Mouse (Mus musculus): ENCODE measurements around the gene Abhd8.
"Not testable (repeated sequence)": the region's sequence is repeated elsewhere in the genome, so short reads cannot be mapped to it uniquely, and the experiment has no call there.

Abhd8 gene

DNA sequence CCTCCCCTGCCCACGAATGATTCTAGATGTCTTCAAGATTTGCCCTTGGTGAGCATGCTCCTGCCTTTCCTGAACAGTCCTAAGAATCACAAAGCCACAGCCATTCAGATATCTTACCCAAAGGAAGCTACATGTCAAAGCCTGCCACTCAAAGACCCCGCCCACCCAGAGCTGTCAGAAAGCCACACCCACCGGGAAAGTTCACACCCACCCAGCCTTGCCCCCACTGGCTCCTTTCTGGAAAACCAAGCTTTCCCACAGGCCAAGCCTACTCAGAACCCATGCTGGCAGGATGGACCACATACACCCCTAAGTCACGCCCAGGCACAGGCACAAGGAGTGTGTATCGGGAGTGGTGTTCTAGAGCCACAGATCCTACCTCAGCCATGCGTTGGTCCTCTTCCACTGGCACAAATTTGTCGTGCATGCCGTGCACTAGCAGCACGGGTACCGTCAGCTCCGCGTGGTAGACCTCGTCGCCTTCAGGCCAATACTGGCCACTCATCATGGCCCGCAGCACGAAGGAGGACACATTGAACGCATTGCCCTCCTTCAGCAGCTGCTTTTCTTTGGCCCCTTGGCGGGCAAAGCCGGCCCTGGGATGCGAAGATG is 5.7 kb downstream of the Abhd8 start:
- no peak for DNase-seq

DNA sequence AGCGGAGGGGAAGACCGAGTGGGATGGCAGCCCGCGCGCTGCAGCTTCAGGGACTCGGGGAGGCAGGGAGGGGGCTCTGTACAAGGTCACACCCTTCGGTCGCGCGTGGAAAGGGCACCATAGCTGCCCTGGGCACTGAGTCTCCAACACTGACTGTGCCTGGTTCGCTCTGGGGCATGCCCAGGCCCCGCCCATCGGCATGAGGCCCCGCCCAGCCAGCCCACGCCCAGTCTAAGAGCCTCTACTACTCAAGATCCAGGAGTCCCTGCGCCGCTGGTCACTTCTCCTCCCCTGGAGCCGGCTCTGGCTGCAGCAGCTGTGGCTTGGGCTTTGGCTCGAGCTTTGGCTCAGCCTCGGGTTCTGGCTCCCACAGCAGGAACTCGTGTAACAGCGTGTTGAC is 6.5 kb downstream of the Abhd8 start:
- DNase-seq = no peak

- no peak for DNase-seq
These were observed 8.8 kb downstream of the Abhd8 start for GRCm38 (mm10) chr8:71454668-71455067.

DNA sequence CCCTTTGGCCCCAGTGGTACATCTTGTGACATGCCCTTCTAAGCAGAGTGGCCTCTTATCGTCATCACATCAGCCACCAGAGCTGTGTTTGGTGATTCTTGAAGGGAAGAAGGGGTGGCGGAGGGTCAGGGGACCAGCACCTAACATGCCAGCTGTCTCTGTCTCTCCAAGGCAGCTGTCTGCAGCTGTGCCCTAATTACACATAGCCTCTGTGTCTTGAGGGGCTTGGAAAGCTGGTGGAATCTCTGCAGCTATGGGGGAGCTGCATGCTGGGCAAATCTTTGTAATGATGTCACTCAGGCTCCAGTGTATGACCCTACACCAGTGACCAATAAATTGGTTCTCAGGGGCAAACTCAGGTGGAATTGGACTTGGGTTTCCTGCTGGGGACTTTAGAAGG is 10.8 kb downstream of the Abhd8 start:
- no peak for DNase-seq

GRCm38 (mm10) chr8:71451777-71452176 is 11.7 kb downstream of the Abhd8 start:
- no peak for DNase-seq

DNA sequence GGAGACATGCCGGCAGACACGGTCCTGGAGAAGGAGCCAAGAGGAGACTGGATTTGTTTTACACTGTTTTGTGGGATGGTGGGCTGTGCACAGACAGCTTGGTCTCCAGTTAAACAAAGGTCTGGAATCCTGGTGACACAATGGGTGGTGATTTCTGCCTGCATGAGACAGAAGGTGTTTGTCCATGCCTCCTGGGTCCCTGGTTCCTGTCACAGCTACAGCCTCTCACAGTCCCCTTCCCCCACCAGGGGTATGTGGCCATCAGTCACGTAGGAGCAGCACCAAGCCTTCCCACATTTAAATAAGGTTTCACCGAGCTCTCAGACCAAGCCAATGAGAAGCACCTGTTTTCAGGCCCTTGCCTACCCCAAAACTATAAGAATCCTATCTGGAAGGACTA is 12.1 kb downstream of the Abhd8 start:
- no peak for DNase-seq

DNA sequence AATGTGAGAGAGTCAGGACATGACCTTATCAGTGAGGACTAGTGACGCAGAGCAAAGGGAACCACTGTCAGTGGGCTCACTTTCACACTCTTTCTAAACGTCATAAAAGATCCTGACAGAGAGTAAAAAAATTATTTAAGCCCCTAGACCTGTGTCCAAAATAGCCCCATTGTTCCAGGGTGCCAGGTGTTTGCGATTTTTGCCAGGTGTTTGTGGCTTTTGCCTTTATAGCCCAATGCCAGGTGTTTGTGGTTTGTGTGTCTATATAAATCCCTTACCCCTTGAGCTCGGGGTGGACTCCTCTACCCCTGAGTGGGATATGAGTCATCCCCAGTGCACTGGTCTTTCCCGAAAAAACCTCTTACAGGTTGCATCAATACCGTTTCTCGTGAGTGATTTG is 18.4 kb downstream of the Abhd8 start:
- DNase-seq = no peak

DNA sequence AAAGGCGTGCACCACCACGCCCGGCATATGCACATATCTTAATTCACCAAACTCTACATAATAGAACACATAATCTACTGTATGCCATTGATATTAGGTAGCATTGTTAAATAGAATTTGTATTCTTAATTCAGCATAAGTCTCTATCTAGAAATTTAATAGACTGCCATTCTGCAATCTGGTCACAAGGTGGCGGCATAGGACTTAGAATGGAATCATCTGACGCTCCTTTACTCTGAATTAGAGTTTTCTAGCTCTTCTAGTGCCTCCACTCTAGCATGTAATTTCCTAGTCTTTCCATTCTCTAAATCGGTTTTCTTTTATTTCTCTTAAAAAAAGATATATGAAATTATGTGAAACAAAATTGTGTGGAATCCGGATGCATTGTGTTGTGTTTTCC is 22.1 kb downstream of the Abhd8 start:
- no peak for DNase-seq

DNA sequence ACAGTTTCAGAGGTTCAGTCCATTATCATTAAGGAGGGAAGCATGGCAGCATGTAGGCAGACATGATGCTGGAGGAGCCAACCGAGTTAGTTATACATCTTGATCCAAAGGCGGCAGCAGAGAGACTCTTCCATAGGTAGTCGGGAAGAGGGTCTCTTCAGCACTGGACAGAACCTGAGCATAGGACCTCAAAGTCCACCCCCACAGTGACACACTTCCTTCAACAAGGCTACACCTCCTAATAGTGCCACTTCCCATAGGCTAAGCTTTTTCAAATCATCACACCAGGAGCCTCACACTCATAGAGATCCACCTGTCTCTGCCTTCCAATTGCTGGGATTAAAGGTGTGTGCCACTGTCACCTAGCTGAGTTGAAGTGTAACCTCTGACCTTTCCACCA is 26.4 kb downstream of the Abhd8 start:
- DNase-seq = no peak

GRCm38 (mm10) chr8:71432935-71433334 is 30.5 kb downstream of the Abhd8 start:
- not testable (repeated sequence) for DNase-seq

- DNase-seq = no peak
These were observed 41.3 kb downstream of the Abhd8 start for GRCm38 (mm10) chr8:71422121-71422520.

- no peak for DNase-seq
These were observed 51.8 kb downstream of the Abhd8 start for GRCm38 (mm10) chr8:71411535-71412273.

DNA sequence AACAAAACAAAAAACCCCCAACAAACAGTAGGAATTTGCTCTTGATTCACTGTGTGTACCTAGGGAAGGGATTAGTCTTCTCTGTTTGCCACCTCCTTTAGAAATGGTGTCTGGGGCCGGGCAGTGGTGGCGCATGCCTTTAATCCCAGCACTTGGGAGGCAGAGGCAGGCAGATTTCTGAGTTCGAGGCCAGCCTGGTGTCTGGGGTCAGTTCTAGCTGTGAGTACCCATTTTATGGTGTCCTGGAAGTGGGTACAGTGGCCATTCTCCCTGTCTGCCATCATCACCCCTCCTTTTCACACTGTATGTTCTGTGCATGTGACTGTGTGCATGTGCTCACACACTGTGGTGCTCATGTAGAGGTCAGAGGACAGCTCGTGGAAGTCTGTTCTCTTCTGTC is 55.2 kb downstream of the Abhd8 start:
- no peak for DNase-seq

GRCm38 (mm10) chr8:71407441-71407840 is 56.0 kb downstream of the Abhd8 start:
- DNase-seq = no peak

Data from right cerebral cortex, postnatal 4 days (tissue).